Mouse (Mus musculus) forebrain, embryonic 14.5 days (tissue): ENCODE measurements at regions not wholly inside any gene's neighbourhood (a gene's known extent, or its start where the extent isn't known, plus 50 kb on each side); places are given as distances from the start of the nearest gene placed in this dataset.

Experiments
- ATAC-seq: fragments of 200-750 bp; cut with Nextera tagmentation; 2 replicates; pipeline ENCODE4 v1.8.0; 2017; ENCODE audit warnings: mild to moderate bottlenecking, moderate library complexity
- DNase-seq: peaks from one replicate; pipeline ENCODE4 v3.0.0-alpha.2; 2015; ENCODE audit warnings: low spot score
- H3K27ac ChIP-seq: fragments of 300-500 bp; sonication (generic); 2 replicates; pipeline ENCODE4 v1.5.1; 2014; ENCODE audit warnings: low read depth, mild to moderate bottlenecking, control low read depth, low read length, moderate library complexity
- H3K27me3 ChIP-seq: fragments of 300-500 bp; sonication (generic); replicated peaks from 2 replicates; pipeline ENCODE4 v1.6.1; 2014; ENCODE audit warnings: low read length, control low read depth, mixed read lengths; ENCODE audit not compliant: control insufficient read depth, insufficient read depth
- H3K36me3 ChIP-seq: fragments of 300-500 bp; sonication (generic); 2 replicates; pipeline ENCODE4 v1.6.1; 2014; ENCODE audit warnings: low read length, control low read depth; ENCODE audit not compliant: control insufficient read depth, insufficient read depth
- H3K4me1 ChIP-seq: fragments of 300-500 bp; sonication (generic); 2 replicates; pipeline ENCODE4 v1.6.1; 2014; ENCODE audit warnings: antibody characterized with exemption, low read length, control low read depth; ENCODE audit not compliant: control insufficient read depth, insufficient read depth
- H3K4me2 ChIP-seq: fragments of 300-500 bp; sonication (generic); 2 replicates; pipeline ENCODE4 v1.6.1; 2014; ENCODE audit warnings: mild to moderate bottlenecking, control low read depth, low read length
- H3K4me3 ChIP-seq: fragments of 300-500 bp; sonication (generic); 2 replicates; pipeline ENCODE4 v1.5.1; 2014; ENCODE audit warnings: low read depth, low read length, control low read depth
- H3K9ac ChIP-seq: fragments of 300-500 bp; sonication (generic); 2 replicates; pipeline ENCODE4 v1.6.1; 2014; ENCODE audit warnings: mild to moderate bottlenecking, low read length, control low read depth, moderate library complexity
- H3K9me3 ChIP-seq: fragments of 300-500 bp; sonication (generic); replicated peaks from 2 replicates; pipeline ENCODE4 v1.6.1; 2016; ENCODE audit warnings: low read length, control low read depth, mixed read lengths; ENCODE audit not compliant: control insufficient read depth
- WGBS: fragments of 180-500 bp; shearing (Covaris S2); extraction: QIAGEN DNeasy Blood & Tissue Kit; methylation state at CpG from one replicate; pipeline ENCODE4 v1.1.7; 2014; 5-methylcytosine and 5-hydroxymethylcytosine counted together

- no peaks in the 10 kb centered on the region for H3K27me3 ChIP-seq
- H3K4me2 ChIP-seq: no peak overlapping the region
- no peak overlapping the region for H3K4me3 ChIP-seq
- H3K4me1 ChIP-seq: 0 out of 2 replicates have a peak, but pooled peaks cover 3% of the 10 kb centered on the region
- ATAC-seq: no peak
- H3K9ac ChIP-seq: no peak overlapping the region
- no peak for DNase-seq
- 73% methylated on average over 3 of the region's 3 CpGs for WGBS
- no peaks in the 10 kb centered on the region for H3K9me3 ChIP-seq
- H3K27ac ChIP-seq: no peak overlapping the region
- H3K36me3 ChIP-seq: no peaks in the 10 kb centered on the region
Measured at GRCm38 (mm10) chr11:6902991-6903390, 65.5 kb upstream of the Gm11983 start.

GRCm38 (mm10) chr11:6902271-6902670 lies 64.8 kb upstream of the Gm11983 start:
- Histone ChIP-seq H3K9me3 (no peaks in the 10 kb centered on the region), H3K4me3 (no peak overlapping the region), H3K9ac (no peak overlapping the region), H3K36me3 (no peaks in the 10 kb centered on the region), H3K4me2 (no peak overlapping the region), H3K4me1 (0 out of 2 replicates have a peak, but pooled peaks cover 3% of the 10 kb centered on the region), H3K27ac (no peak overlapping the region), H3K27me3 (no peaks in the 10 kb centered on the region)
- ATAC-seq (no peak), DNase-seq (no peak)
- WGBS: 78% methylated on average over 3 of the region's 3 CpGs

- Histone ChIP-seq H3K27ac (no peak overlapping the region), H3K4me3 (no peak overlapping the region), H3K9ac (no peak overlapping the region), H3K4me2 (no peak overlapping the region), H3K27me3 (no peaks in the 10 kb centered on the region), H3K9me3 (no peaks in the 10 kb centered on the region), H3K36me3 (no peaks in the 10 kb centered on the region), H3K4me1 (0 out of 2 replicates have a peak, but pooled peaks cover 3% of the 10 kb centered on the region)
- ATAC-seq: peak; percentile 57; the same call in 1 of the 2 replicates
- peak; percentile 35 for DNase-seq
- WGBS: 12% methylated on average over 11 of the region's 11 CpGs
Measured at GRCm38 (mm10) chr11:6900769-6901481, 63.5 kb upstream of the Gm11983 start.

- no peaks in the 10 kb centered on the region for H3K9me3 ChIP-seq
- no peaks in the 10 kb centered on the region for H3K27me3 ChIP-seq
- DNase-seq (peak; percentile 47), ATAC-seq (peak; percentile 30; the same call in 1 of the 2 replicates)
- H3K36me3 ChIP-seq: no peaks in the 10 kb centered on the region
- H3K4me1 ChIP-seq: peaks cover 3% of the 10 kb centered on the region; the same call in 1 of the 2 replicates
- WGBS: 10% methylated on average over 12 of the region's 12 CpGs
- no peak overlapping the region for H3K4me3 ChIP-seq
- H3K9ac ChIP-seq: 0 out of 2 replicates have a peak overlapping the region, but pooled peaks have one; percentile 21
- no peak overlapping the region for H3K4me2 ChIP-seq
- no peak overlapping the region for H3K27ac ChIP-seq
Measured at GRCm38 (mm10) chr11:6900357-6900756, 62.9 kb upstream of the Gm11983 start.

GRCm38 (mm10) chr11:6899271-6900005 lies 62.0 kb upstream of the Gm11983 start:
- Histone ChIP-seq H3K4me2 (no peak overlapping the region), H3K4me1 (peaks cover 3% of the 10 kb centered on the region; the same call in 1 of the 2 replicates), H3K4me3 (no peak overlapping the region), H3K27me3 (no peaks in the 10 kb centered on the region), H3K9me3 (no peaks in the 10 kb centered on the region), H3K36me3 (no peaks in the 10 kb centered on the region), H3K27ac (no peak overlapping the region), H3K9ac (no peak overlapping the region)
- no peak for ATAC-seq
- 77% methylated on average over 13 of the region's 13 CpGs for WGBS
- no peak for DNase-seq

GRCm38 (mm10) chr11:6898357-6899097 lies 61.1 kb upstream of the Gm11983 start:
- no peaks in the 10 kb centered on the region for H3K27me3 ChIP-seq
- H3K4me2 ChIP-seq: no peak overlapping the region
- DNase-seq: no peak
- H3K9ac ChIP-seq: no peak overlapping the region
- H3K9me3 ChIP-seq: no peaks in the 10 kb centered on the region
- no peak overlapping the region for H3K27ac ChIP-seq
- 87% methylated on average over 5 of the region's 5 CpGs for WGBS
- no peak for ATAC-seq
- H3K4me1 ChIP-seq: peaks cover 3% of the 10 kb centered on the region; the same call in 1 of the 2 replicates
- no peak overlapping the region for H3K4me3 ChIP-seq
- H3K36me3 ChIP-seq: no peaks in the 10 kb centered on the region

- Histone ChIP-seq H3K9me3 (no peaks in the 10 kb centered on the region), H3K27me3 (no peaks in the 10 kb centered on the region), H3K27ac (no peak overlapping the region), H3K4me1 (peaks cover 1% of the 10 kb centered on the region; the same call in 1 of the 2 replicates), H3K36me3 (no peaks in the 10 kb centered on the region), H3K4me2 (no peak overlapping the region), H3K9ac (no peak overlapping the region), H3K4me3 (no peak overlapping the region)
- 65% methylated on average over 8 of the region's 8 CpGs for WGBS
- DNase-seq (peak; percentile 28), ATAC-seq (no peak)
Measured at GRCm38 (mm10) chr11:6895786-6896093, 58.3 kb upstream of the Gm11983 start.

- no peaks in the 10 kb centered on the region; the same call in 1 of the 2 replicates for H3K4me1 ChIP-seq
- H3K4me2 ChIP-seq: no peak overlapping the region
- no peak overlapping the region for H3K9ac ChIP-seq
- no peaks in the 10 kb centered on the region for H3K27me3 ChIP-seq
- no peak for DNase-seq
- no peaks in the 10 kb centered on the region for H3K9me3 ChIP-seq
- no peak for ATAC-seq
- no peak overlapping the region for H3K27ac ChIP-seq
- 36% methylated on average over 7 of the region's 7 CpGs for WGBS
- no peak overlapping the region for H3K4me3 ChIP-seq
- no peaks in the 10 kb centered on the region for H3K36me3 ChIP-seq
Measured at GRCm38 (mm10) chr11:6894911-6895785, 57.7 kb upstream of the Gm11983 start.
